Mouse (Mus musculus) hindbrain, embryonic 12.5 days (tissue): Measurements from ENCODE around the gene Etl4. TPM values are rescaled to one million over a fixed set of nuclear protein-coding genes. Genes with fewer than 3 reads are reported as not detected.

Experiments used
- ATAC-seq: fragments of 200-750 bp; cut with Nextera tagmentation; 2 replicates; pipeline ENCODE4 v1.8.0; 2017; ENCODE audit warnings: moderate TSS enrichment; ENCODE audit not compliant: low FRiP score
- H3K27ac ChIP-seq: fragments of 300-500 bp; sonication (generic); 2 replicates; pipeline ENCODE4 v1.5.1; 2016; ENCODE audit warnings: mild to moderate bottlenecking
- H3K27me3 ChIP-seq: fragments of 300-500 bp; sonication (generic); 2 replicates; pipeline ENCODE4 v1.6.1; 2016; ENCODE audit warnings: mild to moderate bottlenecking
- H3K36me3 ChIP-seq: fragments of 300-500 bp; sonication (generic); 2 replicates; pipeline ENCODE4 v1.6.1; 2016; ENCODE audit warnings: mild to moderate bottlenecking
- H3K4me1 ChIP-seq: fragments of 300-500 bp; sonication (generic); 2 replicates; pipeline ENCODE4 v1.6.1; 2016
- H3K4me2 ChIP-seq: fragments of 300-500 bp; sonication (generic); replicated peaks from 2 replicates; pipeline ENCODE4 v1.6.1; 2016; ENCODE audit warnings: mild to moderate bottlenecking
- H3K4me3 ChIP-seq: fragments of 300-500 bp; sonication (generic); 2 replicates; pipeline ENCODE4 v1.5.1; 2016; ENCODE audit warnings: mild to moderate bottlenecking
- H3K9ac ChIP-seq: fragments of 300-500 bp; sonication (generic); 2 replicates; pipeline ENCODE4 v1.6.1; 2016; ENCODE audit warnings: mild to moderate bottlenecking, moderate library complexity
- H3K9me3 ChIP-seq: fragments of 300-500 bp; sonication (generic); replicated peaks from 2 replicates; pipeline ENCODE4 v1.6.1; 2016; ENCODE audit warnings: mild to moderate bottlenecking
- WGBS: fragments of 180-500 bp; shearing (Covaris S2); methylation state at CpG from one replicate; pipeline ENCODE4 v1.1.7; 2016; 5-methylcytosine and 5-hydroxymethylcytosine counted together
- polyA plus RNA-seq: library from polyadenylated mRNA; unstranded; fragments of >200 nt; fragmentation: Nextera tagmentation; extraction: Ambion mirVana; gene quantifications from 2 replicates; pipeline ENCODE4 v1.2.1, GENCODE M21; 2016

Etl4 gene
- polyA plus RNA-seq, 1 experiment from 2014 or later: 18.7 TPM

DNA sequence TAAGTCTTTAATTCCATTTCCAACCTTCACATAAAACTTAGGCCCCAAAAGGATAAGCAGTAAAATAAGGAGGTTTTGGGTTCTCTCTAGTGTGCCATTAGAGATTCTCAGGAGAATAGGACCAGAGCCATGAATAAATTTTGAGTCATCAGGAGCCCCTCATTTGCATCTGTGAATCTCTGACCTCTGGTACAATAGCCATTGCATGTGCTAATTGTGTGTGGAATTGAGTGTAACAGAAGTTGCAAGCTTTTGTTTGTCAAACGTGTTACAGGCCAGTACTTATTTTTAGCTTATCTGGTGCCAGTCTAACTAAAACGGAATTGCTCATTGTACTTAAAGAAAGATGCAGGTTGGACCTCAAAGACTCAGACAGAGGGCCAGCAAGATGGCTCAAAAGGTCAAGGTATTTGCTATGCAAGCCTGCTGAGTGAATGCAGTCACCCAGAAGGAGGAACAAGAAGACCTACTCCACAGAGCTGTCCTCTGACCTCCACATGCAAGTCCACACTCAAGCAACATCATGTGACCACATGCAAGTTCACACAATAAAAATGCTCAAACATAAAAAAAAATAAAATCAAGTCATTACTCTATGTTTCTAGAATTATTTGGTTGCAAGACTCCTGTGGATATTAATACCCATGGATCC lies 576.7 kb downstream of the Etl4 start:
- Histone ChIP-seq H3K27me3 (0 out of 2 replicates have a peak, but pooled peaks cover 4% of the 10 kb centered on the region), H3K9ac (no peak overlapping the region), H3K4me3 (no peak overlapping the region), H3K36me3 (no peaks in the 10 kb centered on the region), H3K27ac (no peak overlapping the region), H3K4me1 (no peaks in the 10 kb centered on the region), H3K4me2 (no peak overlapping the region), H3K9me3 (no peaks in the 10 kb centered on the region)
- no peak for ATAC-seq
- WGBS: 10% methylated on average over 2 of the region's 2 CpGs

DNA sequence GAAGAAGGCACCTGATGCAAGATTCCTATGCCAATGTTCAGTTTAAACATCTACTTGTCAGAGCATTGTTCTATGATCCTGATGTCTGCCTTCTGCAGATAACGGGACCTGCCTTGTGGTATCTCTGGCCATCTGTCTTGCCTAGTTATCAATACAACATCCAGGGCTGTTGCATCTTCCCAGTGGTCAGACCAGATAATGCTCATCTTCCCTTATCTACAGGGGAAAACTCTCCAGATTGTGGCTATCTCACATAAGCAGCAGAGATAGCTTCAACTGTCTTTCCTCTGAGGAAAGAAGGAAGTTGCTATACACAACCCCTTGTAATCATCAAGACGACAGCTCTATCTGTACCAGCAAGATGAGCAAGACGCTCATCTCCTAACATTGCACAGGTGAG lies 579.5 kb downstream of the Etl4 start:
- Histone ChIP-seq H3K27ac (no peak overlapping the region), H3K27me3 (0 out of 2 replicates have a peak, but pooled peaks cover 4% of the 10 kb centered on the region), H3K4me3 (no peak overlapping the region), H3K4me1 (no peaks in the 10 kb centered on the region), H3K36me3 (no peaks in the 10 kb centered on the region), H3K9me3 (0 out of 2 replicates have a peak, but pooled peaks cover 8% of the 10 kb centered on the region), H3K9ac (no peak overlapping the region), H3K4me2 (no peak overlapping the region)
- no peak for ATAC-seq
- 86% methylated on average over 3 of the region's 3 CpGs for WGBS

DNA sequence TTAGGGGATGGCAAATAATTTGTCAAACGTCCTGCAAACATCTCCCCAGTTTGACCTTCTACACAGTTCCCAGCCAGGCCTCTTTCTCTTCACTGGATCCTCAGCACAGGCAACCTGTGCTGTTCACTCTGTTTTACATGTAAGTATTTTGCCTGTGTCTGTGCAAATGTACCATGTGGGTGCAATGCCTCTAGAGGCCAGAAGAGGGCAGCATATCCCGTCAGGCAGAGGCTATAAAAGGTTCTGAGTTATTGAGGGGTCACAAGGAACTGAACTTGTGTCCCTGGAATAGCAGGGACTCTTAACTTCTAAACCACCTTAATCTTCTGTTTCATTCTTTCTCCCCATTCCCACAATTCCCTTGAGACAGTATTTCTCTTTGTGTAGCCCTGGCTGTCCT lies 582.5 kb downstream of the Etl4 start:
- no peak overlapping the region for H3K4me3 ChIP-seq
- no peak overlapping the region for H3K4me2 ChIP-seq
- no peak for ATAC-seq
- 49% methylated on average over 2 of the region's 2 CpGs for WGBS
- no peak overlapping the region for H3K9ac ChIP-seq
- 0 out of 2 replicates have a peak, but pooled peaks cover 8% of the 10 kb centered on the region for H3K9me3 ChIP-seq
- no peak overlapping the region for H3K27ac ChIP-seq
- H3K27me3 ChIP-seq: no peaks in the 10 kb centered on the region
- H3K4me1 ChIP-seq: no peaks in the 10 kb centered on the region
- no peaks in the 10 kb centered on the region for H3K36me3 ChIP-seq

- WGBS: 68% methylated on average over 2 of the region's 2 CpGs
- no peak overlapping the region for H3K4me2 ChIP-seq
- no peaks in the 10 kb centered on the region for H3K36me3 ChIP-seq
- ATAC-seq: no peak
- H3K27ac ChIP-seq: no peak overlapping the region
- no peaks in the 10 kb centered on the region for H3K27me3 ChIP-seq
- H3K4me1 ChIP-seq: no peaks in the 10 kb centered on the region
- H3K4me3 ChIP-seq: no peak overlapping the region
- H3K9me3 ChIP-seq: 0 out of 2 replicates have a peak, but pooled peaks cover 8% of the 10 kb centered on the region
- H3K9ac ChIP-seq: no peak overlapping the region
Observed at GRCm38 (mm10) chr2:20493806-20494205, 584.2 kb downstream of the Etl4 start.

DNA sequence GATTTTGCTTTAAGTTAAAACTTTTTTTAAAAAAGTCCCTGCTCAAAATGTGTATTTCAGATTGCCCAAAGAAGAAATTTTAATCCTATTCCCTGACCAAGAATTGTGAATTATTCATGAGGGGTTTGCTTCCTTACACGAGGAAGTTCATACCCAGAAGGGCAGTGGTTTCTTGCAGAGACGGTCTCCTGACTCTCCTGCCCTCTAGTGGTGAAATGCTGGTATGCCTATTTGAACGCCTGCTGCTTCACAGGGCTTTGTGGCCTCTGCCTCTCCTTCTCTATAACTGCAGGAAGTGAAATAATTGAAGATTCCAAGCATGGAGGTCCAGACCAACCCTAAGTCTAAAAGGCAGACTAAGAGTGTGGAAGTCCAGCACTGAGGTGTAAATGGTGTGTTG lies 585.1 kb downstream of the Etl4 start:
- no peak for ATAC-seq
- no peaks in the 10 kb centered on the region for H3K36me3 ChIP-seq
- H3K4me2 ChIP-seq: no peak overlapping the region
- no peaks in the 10 kb centered on the region for H3K4me1 ChIP-seq
- H3K9ac ChIP-seq: no peak overlapping the region
- no peak overlapping the region for H3K4me3 ChIP-seq
- no peak overlapping the region for H3K27ac ChIP-seq
- H3K9me3 ChIP-seq: 0 out of 2 replicates have a peak, but pooled peaks cover 8% of the 10 kb centered on the region
- 20% methylated on average over 3 of the region's 3 CpGs for WGBS
- no peaks in the 10 kb centered on the region for H3K27me3 ChIP-seq

- Histone ChIP-seq H3K9ac (no peak overlapping the region), H3K27ac (no peak overlapping the region), H3K4me3 (no peak overlapping the region), H3K4me1 (no peaks in the 10 kb centered on the region), H3K9me3 (0 out of 2 replicates have a peak, but pooled peaks cover 11% of the 10 kb centered on the region), H3K4me2 (no peak overlapping the region), H3K27me3 (no peaks in the 10 kb centered on the region), H3K36me3 (no peaks in the 10 kb centered on the region)
- 44% methylated on average over 8 of the region's 8 CpGs for WGBS
- ATAC-seq: no peak
Observed at GRCm38 (mm10) chr2:20496219-20496800, 586.7 kb downstream of the Etl4 start.

GRCm38 (mm10) chr2:20507832-20508723 lies 598.5 kb downstream of the Etl4 start:
- no peaks in the 10 kb centered on the region for H3K36me3 ChIP-seq
- H3K4me1 ChIP-seq: no peaks in the 10 kb centered on the region
- no peak overlapping the region for H3K4me3 ChIP-seq
- no peak overlapping the region for H3K27ac ChIP-seq
- no peak overlapping the region for H3K9ac ChIP-seq
- H3K4me2 ChIP-seq: no peak overlapping the region
- H3K9me3 ChIP-seq: no peaks in the 10 kb centered on the region
- ATAC-seq: no peak
- 59% methylated on average over 6 of the region's 6 CpGs for WGBS
- H3K27me3 ChIP-seq: no peaks in the 10 kb centered on the region

DNA sequence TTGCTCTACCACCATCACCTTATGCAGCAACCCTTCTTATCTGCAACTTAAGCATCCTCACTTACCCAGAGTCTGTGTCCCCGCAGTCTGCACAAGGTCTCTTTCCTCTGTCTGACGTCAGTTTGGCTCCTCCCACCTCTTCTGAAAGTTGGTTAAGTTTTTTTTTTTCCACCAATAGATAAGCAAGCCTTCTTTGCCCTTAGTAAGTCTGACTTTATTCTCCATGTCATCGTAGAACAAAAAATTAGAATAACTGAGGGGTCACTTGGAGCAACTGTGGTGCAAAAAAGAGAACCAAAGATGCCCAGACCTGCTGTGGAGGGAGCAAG lies 599.1 kb downstream of the Etl4 start:
- no peaks in the 10 kb centered on the region for H3K9me3 ChIP-seq
- no peaks in the 10 kb centered on the region for H3K27me3 ChIP-seq
- ATAC-seq: no peak
- H3K4me3 ChIP-seq: no peak overlapping the region
- no peak overlapping the region for H3K9ac ChIP-seq
- H3K27ac ChIP-seq: no peak overlapping the region
- WGBS: 76% methylated on average over 3 of the region's 3 CpGs
- H3K4me2 ChIP-seq: no peak overlapping the region
- no peaks in the 10 kb centered on the region for H3K36me3 ChIP-seq
- H3K4me1 ChIP-seq: no peaks in the 10 kb centered on the region

- Histone ChIP-seq H3K9me3 (no peaks in the 10 kb centered on the region), H3K4me3 (no peak overlapping the region), H3K36me3 (no peaks in the 10 kb centered on the region), H3K9ac (no peak overlapping the region), H3K4me1 (no peaks in the 10 kb centered on the region), H3K27me3 (no peaks in the 10 kb centered on the region), H3K27ac (no peak overlapping the region), H3K4me2 (no peak overlapping the region)
- WGBS: 69% methylated on average over 2 of the region's 2 CpGs
- ATAC-seq: no peak
Observed at GRCm38 (mm10) chr2:20510061-20510460, 600.5 kb downstream of the Etl4 start.

- 89% methylated on average over 8 of the region's 8 CpGs for WGBS
Observed at GRCm38 (mm10) chr2:20516270-20516865, 606.8 kb downstream of the Etl4 start.

GRCm38 (mm10) chr2:20517853-20518252 lies 608.3 kb downstream of the Etl4 start:
- no peak overlapping the region for H3K27ac ChIP-seq
- H3K9ac ChIP-seq: no peak overlapping the region
- peaks cover 3% of the 10 kb centered on the region for H3K27me3 ChIP-seq
- H3K4me3 ChIP-seq: no peak overlapping the region
- no peaks in the 10 kb centered on the region for H3K9me3 ChIP-seq
- H3K4me2 ChIP-seq: no peak overlapping the region
- ATAC-seq: no peak
- no peaks in the 10 kb centered on the region for H3K36me3 ChIP-seq
- WGBS: 82% methylated on average over 2 of the region's 2 CpGs
- H3K4me1 ChIP-seq: peaks cover 15% of the 10 kb centered on the region

More at GRCm38 (mm10) chr2:20516270-20516865, 606.8 kb downstream of the Etl4 start:
- H3K4me2 ChIP-seq: no peak overlapping the region
- no peaks in the 10 kb centered on the region for H3K36me3 ChIP-seq
- peaks cover 15% of the 10 kb centered on the region for H3K4me1 ChIP-seq
- no peak overlapping the region for H3K27ac ChIP-seq
- ATAC-seq: no peak
- no peak overlapping the region for H3K9ac ChIP-seq
- peaks cover 3% of the 10 kb centered on the region for H3K27me3 ChIP-seq
- no peak overlapping the region for H3K4me3 ChIP-seq
- H3K9me3 ChIP-seq: no peaks in the 10 kb centered on the region

GRCm38 (mm10) chr2:20518506-20518905 lies 608.9 kb downstream of the Etl4 start:
- Histone ChIP-seq H3K36me3 (no peaks in the 10 kb centered on the region), H3K27me3 (peaks cover 3% of the 10 kb centered on the region), H3K4me3 (no peak overlapping the region), H3K4me2 (no peak overlapping the region), H3K27ac (no peak overlapping the region), H3K4me1 (peaks cover 15% of the 10 kb centered on the region), H3K9me3 (no peaks in the 10 kb centered on the region), H3K9ac (no peak overlapping the region)
- ATAC-seq: no peak
- 54% methylated on average over 2 of the region's 2 CpGs for WGBS
